Comparison of ENCODE assay signal across 11 mouse cellular contexts in genomic region chr11:76363178-76363577, GRCm38 (mm10). TPM values are rescaled to one million over a fixed set of nuclear protein-coding genes. Genes with fewer than 3 reads are reported as not detected.
A peak's percentile ranks its signal among the peaks of the same experiment; 100 is the strongest.
DNase-seq lines count a peak whose midpoint lies in the region; ATAC-seq and TF ChIP-seq lines count a peak whose summit lies in the region.
"Had no signal": no experiment of that assay in that cellular context is flagged by ENCODE, and none has a peak within 500 bp of the region (broad histone marks: within the 10 kb centered on the region; RNA-seq: fewer than 3 reads in every experiment).

No protein-coding gene starts in this region.

- intact Hi-C loops in heart, postnatal 25 days (cut with DNase I) = no loop called here

- ATAC-seq in heart, postnatal 0 days (ENCODE audit: insufficient read depth, low read depth) = no peak
- no peak for ATAC-seq in forebrain, embryonic 13.5 days
- ATAC-seq in midbrain, embryonic 16.5 days = peak; percentile 32; the same call in 1 of the 2 replicates

- 16% methylated on average over 6 of the region's 6 CpGs for WGBS in heart, postnatal 0 days
- WGBS in forebrain, embryonic 13.5 days = 16% methylated on average over 6 of the region's 6 CpGs
- WGBS in midbrain, embryonic 16.5 days = 11% methylated on average over 6 of the region's 6 CpGs

- peaks cover 14% of the 10 kb centered on the region; the same call in 1 of the 2 replicates for H3K4me1 ChIP-seq in heart, postnatal 0 days (ENCODE audit: control insufficient read depth, insufficient read depth)
- H3K4me1 ChIP-seq in forebrain, embryonic 13.5 days = peaks cover 42% of the 10 kb centered on the region
- H3K4me1 ChIP-seq in midbrain, embryonic 16.5 days (ENCODE audit: control insufficient read depth, insufficient read depth, low read length) = peaks cover 22% of the 10 kb centered on the region

- TF ChIP-seq CTCF in heart, postnatal 0 days (IDR thresholded peaks at IDR 0.05; ENCODE audit: low read depth) = no peak

- H3K27ac ChIP-seq in heart, postnatal 0 days (ENCODE audit: low read depth) = no peak overlapping the region
- peak overlapping the region; percentile 12; the same call in 1 of the 2 replicates for H3K27ac ChIP-seq in forebrain, embryonic 13.5 days
- H3K27ac ChIP-seq in midbrain, embryonic 16.5 days (ENCODE audit: low read length) = 0 out of 2 replicates have a peak overlapping the region, but pooled peaks have one; percentile 2

- H3K9me3 ChIP-seq in heart, postnatal 0 days (replicated peaks; ENCODE audit: control insufficient read depth, low read length) = no peaks in the 10 kb centered on the region
- no peaks in the 10 kb centered on the region for H3K9me3 ChIP-seq in forebrain, embryonic 13.5 days (replicated peaks)
- no peaks in the 10 kb centered on the region for H3K9me3 ChIP-seq in midbrain, embryonic 16.5 days (replicated peaks; ENCODE audit: control insufficient read depth, low read length, poor library complexity, severe bottlenecking)

- H3K4me2 ChIP-seq in heart, postnatal 0 days (ENCODE audit: low read depth, low read length) = 0 out of 2 replicates have a peak overlapping the region, but pooled peaks have one; percentile 3
- peak overlapping the region; percentile 17; the same call in 1 of the 2 replicates for H3K4me2 ChIP-seq in forebrain, embryonic 13.5 days
- no peak overlapping the region for H3K4me2 ChIP-seq in midbrain, embryonic 16.5 days (ENCODE audit: low read length)

- no peaks in the 10 kb centered on the region for H3K36me3 ChIP-seq in heart, postnatal 0 days (replicated peaks; ENCODE audit: control insufficient read depth, insufficient read depth, low read length)
- H3K36me3 ChIP-seq in forebrain, embryonic 13.5 days (ENCODE audit: poor library complexity, severe bottlenecking) = peaks cover 5% of the 10 kb centered on the region; the same call in 1 of the 2 replicates
- H3K36me3 ChIP-seq in midbrain, embryonic 16.5 days (ENCODE audit: control insufficient read depth, insufficient read depth, low read length) = no peaks in the 10 kb centered on the region

- no peak for DNase-seq in heart, postnatal 0 days (ENCODE audit: low spot score)
- DNase-seq in heart, postnatal 25 days (ENCODE audit: low spot score) = no peak
- DNase-seq in adrenal gland, postnatal 14 days = peak; percentile 64
- DNase-seq in Muller cell, postnatal 12 days (ENCODE audit: inconsistent ontology term) = no peak
- no peak for DNase-seq in thymus, postnatal 14 days
- DNase-seq in spleen, postnatal 4 days (ENCODE audit: low spot score in 2 of 2) = no peak
- DNase-seq: cerebellum, adult 11-12 months; kidney, postnatal 14 days; lung, postnatal 36 days had no signal

- H3K27me3 ChIP-seq in heart, postnatal 0 days (ENCODE audit: control insufficient read depth, insufficient read depth, low read length) = no peaks in the 10 kb centered on the region
- no peaks in the 10 kb centered on the region for H3K27me3 ChIP-seq in forebrain, embryonic 13.5 days
- no peaks in the 10 kb centered on the region for H3K27me3 ChIP-seq in midbrain, embryonic 16.5 days (ENCODE audit: control insufficient read depth, insufficient read depth, low read depth, low read length)

- H3K9ac ChIP-seq in heart, postnatal 0 days (replicated peaks; ENCODE audit: low read depth, low read length) = no peak overlapping the region
- no peak overlapping the region; the same call in 1 of the 2 replicates for H3K9ac ChIP-seq in forebrain, embryonic 13.5 days
- no peak overlapping the region for H3K9ac ChIP-seq in midbrain, embryonic 16.5 days (ENCODE audit: low read depth, low read length)

- H3K4me3 ChIP-seq in heart, postnatal 0 days (ENCODE audit: low read depth, low read length) = no peak overlapping the region
- no peak overlapping the region for H3K4me3 ChIP-seq in forebrain, embryonic 13.5 days
- no peak overlapping the region for H3K4me3 ChIP-seq in midbrain, embryonic 16.5 days (ENCODE audit: low read depth, low read length)

- no peak for TF ChIP-seq EP300 in heart, postnatal 0 days (IDR thresholded peaks at IDR 0.05; ENCODE audit: low read depth)

RNA-seq across cellular contexts. Expression of gene Nxn, which starts 35.8 kb away (rescaled TPM):
- total RNA-seq in heart, postnatal 0 days (2014; rRNA removed; ENCODE audit: low replicate concordance) = 35.6 and 50.7 TPM in 2 replicates
- polyA plus RNA-seq in heart, postnatal 0 days (2015; fragmentation: Nextera tagmentation; extraction: Ambion mirVana) = 10.6 TPM in 2 replicates
- 10 to 100 TPM; 11.6 to 14.8 TPM for total RNA-seq in heart, postnatal 25 days (2021)
- total RNA-seq in adrenal gland, postnatal 14 days (2021) = 20.0 and 26.2 TPM in 2 replicates
- polyA plus RNA-seq in forebrain, embryonic 13.5 days (2015; fragmentation: Nextera tagmentation; extraction: Ambion mirVana) = 23.4 and 29.9 TPM in 2 replicates
- 16.3 and 17.4 TPM in 2 replicates for polyA plus RNA-seq in midbrain, embryonic 16.5 days (2015; fragmentation: Nextera tagmentation; extraction: Ambion mirVana)

RNA-seq across cellular contexts. Expression of gene Timm22, which starts 43.6 kb away (rescaled TPM):
- 20.1 and 42.8 TPM in 2 replicates for total RNA-seq in heart, postnatal 0 days (2014; rRNA removed; ENCODE audit: low replicate concordance)
- polyA plus RNA-seq in heart, postnatal 0 days (2015; fragmentation: Nextera tagmentation; extraction: Ambion mirVana) = 90.5 and 99.9 TPM in 2 replicates
- total RNA-seq in heart, postnatal 25 days (2021) = 10 to 100 TPM; 51.1 to 57.1 TPM
- total RNA-seq in adrenal gland, postnatal 14 days (2021) = 35.6 and 37.6 TPM in 2 replicates
- 102 and 104 TPM in 2 replicates for polyA plus RNA-seq in forebrain, embryonic 13.5 days (2015; fragmentation: Nextera tagmentation; extraction: Ambion mirVana)
- 95.9 and 105 TPM in 2 replicates for polyA plus RNA-seq in midbrain, embryonic 16.5 days (2015; fragmentation: Nextera tagmentation; extraction: Ambion mirVana)
